Mouse (Mus musculus): ENCODE data around the gene Nup93.

DNA sequence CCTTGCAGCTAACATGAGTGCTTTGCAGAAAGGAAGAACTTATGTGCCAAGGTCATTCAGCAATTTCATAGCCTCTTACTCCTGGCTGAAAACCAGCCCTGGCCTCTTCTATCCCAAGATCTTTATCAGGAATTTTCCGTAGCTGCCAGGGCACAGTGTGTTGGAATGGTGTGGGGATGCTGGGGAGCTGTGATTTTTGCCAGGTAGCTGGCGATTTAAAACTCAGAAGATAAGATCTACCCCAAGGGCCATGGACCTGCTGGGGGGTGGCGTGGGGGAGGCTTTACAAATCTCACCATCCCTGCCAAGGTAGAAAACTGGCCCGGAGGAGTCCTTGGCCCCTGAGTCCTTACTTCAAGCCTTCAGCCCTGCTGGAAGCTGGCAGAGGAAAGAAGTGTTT is 111.7 kb downstream of the Nup93 start:
- TF ChIP-seq POLR2A (IDR thresholded peaks at IDR 0.05; ENCODE audit: extremely low read depth, insufficient read depth, low read length) (no peak), CTCF (IDR thresholded peaks at IDR 0.05; ENCODE audit: low read depth, low read length) (no peak)
